Mouse (Mus musculus): ENCODE measurements around the gene Ccdc74a.

DNA sequence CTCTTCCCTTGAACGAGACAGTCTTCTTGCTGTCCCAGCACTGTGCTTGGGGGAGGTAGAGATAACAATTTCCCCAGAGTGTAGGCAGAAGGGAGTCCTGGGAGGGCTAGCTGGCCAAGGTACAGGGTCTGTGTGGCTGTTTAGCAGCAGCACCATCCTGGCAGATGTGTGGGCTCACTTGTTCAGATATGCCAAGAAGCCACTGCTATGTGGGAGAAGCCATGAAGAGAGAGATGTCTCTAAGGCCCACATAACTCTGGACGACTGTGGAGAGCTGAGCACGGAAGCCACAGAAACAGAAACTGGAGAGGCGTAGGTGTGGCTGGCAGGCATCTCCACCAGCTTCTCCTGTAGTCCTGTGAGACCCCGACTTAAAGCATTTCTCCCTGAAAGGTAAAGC, 40.6 kb upstream of the Ccdc74a start:
- TF ChIP-seq CTCF (IDR thresholded peaks at IDR 0.05; ENCODE audit: low read depth, low read length) = no peak
- no peak for TF ChIP-seq POLR2AphosphoS5 (IDR thresholded peaks at IDR 0.05; ENCODE audit: insufficient replicate concordance, low read depth, low read length)
- TF ChIP-seq GATA1 (IDR thresholded peaks at IDR 0.05; ENCODE audit: borderline replicate concordance, low read length) = no peak

All from G1E (cell line).